Mouse (Mus musculus) heart, postnatal 10 days (tissue): Measurements from ENCODE around the gene Rimbp2. TPM values are rescaled to one million over a fixed set of nuclear protein-coding genes. Genes with fewer than 3 reads are reported as not detected.
"Not testable (repeated sequence)": the region's sequence is repeated elsewhere in the genome, so short reads cannot be mapped to it uniquely, and the experiment has no call there.

Experiments used
- DNase-seq, 2 experiments: peaks; one replicate each; pipeline ENCODE4 v3.0.0; 2021
- intact Hi-C: fragments of 180-260 bp; cut with DNase I; formaldehyde crosslinking; loops from one replicate; pipeline ENCODE4 v1.15.1; 2025
- total RNA-seq, 2 experiments: library from RNA; stranded (reverse); gene quantifications; 2 replicates each; pipeline ENCODE4 v1.2.3; 2021

Gene Rimbp2
- total RNA-seq, 2 experiments from 2014 or later, result 0.07 TPM; not detected in 1

DNA sequence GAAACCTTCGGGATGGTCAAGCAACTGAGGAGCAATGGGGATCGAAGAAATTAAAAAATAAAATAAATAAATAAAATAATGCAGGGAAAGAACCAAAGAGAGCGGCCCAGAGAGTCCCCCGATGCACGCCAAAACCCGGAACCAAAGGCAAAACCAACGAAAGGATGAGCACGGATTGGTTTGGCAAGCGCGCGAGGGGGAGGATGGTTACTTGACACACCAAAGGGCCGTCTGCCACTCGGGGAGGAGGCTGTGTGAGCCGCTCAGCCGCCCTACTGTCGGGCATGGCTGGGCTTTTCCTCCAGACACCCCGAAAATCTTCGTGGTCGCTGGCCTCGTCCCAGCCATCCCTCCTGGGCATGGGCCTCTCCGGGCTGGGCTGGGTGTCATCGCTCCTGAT lies 171.7 kb downstream of the Rimbp2 start:
- intact Hi-C loops, result no loop called here
- DNase-seq, result no peak

DNA sequence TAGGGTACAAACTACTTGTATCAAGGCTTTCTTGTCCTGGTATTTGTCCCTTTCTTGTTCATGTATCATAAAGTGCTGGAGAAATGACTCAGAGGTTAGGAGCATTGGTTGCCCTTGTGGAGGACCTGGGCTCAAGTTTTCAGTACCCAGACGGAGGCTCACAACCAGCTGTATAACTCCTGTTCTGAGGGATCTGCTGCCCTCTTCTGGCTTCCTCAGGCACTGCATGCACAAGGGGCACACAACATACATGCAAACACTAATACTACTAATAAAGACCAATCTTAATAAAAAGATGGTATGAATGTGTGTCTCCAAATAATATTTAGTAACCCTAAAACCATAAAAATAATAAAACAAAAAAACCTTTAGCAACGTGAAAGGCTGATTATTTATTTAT lies 176.9 kb downstream of the Rimbp2 start:
- intact Hi-C loops, result no loop called here
- DNase-seq, result no peak

DNA sequence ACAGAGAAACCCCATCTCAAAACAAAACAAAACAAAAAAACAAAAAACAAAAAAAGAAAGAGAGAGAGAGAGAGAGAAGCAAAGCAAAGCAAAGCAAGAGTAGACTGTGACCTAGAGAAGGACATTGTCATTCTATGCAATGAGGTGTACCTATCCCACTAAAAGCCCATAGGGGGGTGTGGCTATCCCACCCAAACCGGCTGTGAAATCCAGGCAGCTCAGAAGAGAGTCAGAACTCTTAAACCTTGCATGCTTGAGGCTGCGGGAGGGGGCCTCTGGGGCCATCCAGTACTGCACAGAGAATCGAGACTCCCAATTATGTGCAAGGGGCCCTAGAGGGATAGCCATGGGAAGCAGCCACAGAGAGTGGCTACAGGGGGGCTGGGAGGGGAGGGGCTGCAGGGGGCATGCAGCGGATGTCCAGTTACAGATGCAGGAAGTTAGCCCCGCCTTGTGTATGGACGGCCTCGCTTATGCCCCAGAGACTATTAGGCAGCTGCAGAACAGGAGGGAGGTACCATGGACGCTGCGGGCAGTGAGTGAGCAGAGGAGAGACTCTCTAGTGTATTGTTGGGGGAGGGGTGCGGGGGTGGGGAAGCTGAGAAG lies 184.2 kb downstream of the Rimbp2 start:
- no peak for DNase-seq

DNA sequence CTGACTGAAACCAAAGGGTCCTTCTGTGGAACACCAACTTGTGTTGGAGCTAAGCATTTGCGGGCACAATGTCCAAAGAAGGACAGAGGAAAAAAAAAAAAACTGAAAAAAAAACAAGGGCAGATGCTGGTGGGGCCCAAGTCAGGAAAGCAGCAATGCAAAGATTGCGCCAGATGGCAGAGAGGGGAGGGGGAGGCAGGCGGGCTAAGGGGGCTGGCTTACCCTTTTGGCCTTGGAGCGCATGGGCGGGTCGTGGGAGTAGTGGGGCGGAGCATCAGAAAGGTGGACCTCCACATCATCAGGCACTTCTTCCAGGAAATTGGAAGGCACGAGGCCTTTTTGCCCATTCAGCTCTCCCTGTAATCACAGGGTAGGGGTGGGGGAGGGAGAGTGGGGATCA lies 192.2 kb downstream of the Rimbp2 start:
- intact Hi-C loops, result no loop called here
- no peak for DNase-seq

More for the DNA sequence above, 184.2 kb downstream of the Rimbp2 start:
- intact Hi-C loops, result no loop called here

DNA sequence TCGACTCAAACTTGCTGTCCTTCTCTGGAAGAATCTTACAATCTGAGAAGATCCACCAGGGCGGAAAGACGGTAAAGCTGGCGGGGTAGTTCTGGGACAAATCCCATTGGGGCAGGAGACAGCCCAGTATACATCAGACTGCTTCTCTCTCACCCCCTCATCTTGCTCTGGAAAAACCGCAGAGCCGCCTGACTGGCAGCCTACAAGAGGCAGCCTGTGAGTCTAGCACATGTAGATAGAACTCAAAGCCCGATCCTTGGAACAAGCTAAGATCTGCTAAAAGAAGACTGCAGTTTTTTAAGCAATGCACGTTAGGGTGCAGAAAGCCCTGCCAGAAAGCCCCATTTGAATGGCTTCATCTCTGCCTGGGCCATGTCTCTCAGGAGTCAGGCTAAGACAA lies 207.0 kb downstream of the Rimbp2 start:
- DNase-seq, result no peak
- intact Hi-C loops, result no loop called here

DNA sequence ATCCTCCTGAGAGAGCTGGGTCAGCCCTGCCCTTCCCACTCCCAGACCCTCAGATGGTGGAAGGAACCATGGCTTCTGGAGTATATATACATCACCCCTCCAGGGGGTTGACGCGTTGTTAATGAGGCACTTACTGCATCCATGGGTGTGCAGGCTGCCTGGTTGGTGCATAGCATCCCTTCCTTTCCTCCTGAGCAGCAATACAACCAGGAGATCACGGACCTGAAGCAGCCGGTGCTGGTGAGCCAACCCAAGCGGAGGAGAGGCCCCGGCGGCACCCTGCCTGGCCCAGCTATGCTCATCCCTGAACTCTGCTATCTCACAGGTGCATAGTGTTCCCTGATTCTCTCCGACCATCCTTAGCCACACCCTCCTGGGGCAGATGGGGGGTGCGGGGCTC lies 208.1 kb downstream of the Rimbp2 start:
- intact Hi-C loops, result no loop called here
- DNase-seq, result no peak

DNA sequence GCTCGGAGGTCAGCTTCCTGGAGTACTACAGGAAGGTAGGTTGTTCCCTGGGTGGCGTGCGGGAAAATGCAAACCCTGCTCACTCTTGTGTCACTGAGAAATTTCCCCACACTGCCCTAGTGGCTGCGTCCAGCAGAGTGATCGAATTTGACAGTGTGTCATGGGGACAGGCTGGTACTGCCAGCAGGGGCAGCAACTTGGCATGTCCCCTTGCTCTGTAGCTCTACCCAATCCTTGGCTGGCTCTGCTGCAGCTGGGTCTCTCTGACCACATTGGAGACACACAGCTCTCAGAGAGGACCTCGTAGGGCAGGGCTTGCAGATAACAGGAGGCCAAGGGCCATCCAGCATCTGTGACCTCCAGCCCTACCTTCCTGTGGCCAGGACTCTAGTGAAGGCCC lies 208.9 kb downstream of the Rimbp2 start:
- intact Hi-C loops, result no loop called here
- DNase-seq, result no peak

DNA sequence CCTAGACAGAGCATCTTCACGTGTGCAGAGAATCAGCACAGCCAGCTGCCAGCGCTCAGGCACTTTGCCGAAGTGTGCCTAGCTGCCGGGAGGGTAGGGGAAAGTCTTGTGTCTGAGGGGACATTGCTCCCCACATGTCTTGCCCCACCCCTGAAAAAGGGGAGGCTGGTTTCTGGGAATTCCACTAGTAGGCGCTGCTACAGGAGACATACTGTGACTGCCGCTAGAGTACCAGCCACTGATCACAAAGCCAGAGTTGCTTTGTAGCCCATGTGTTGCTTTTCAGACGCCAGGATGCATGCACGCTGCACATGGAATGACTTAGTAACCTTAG lies 213.5 kb downstream of the Rimbp2 start:
- intact Hi-C loops, result no loop called here
- DNase-seq, result no peak

DNA sequence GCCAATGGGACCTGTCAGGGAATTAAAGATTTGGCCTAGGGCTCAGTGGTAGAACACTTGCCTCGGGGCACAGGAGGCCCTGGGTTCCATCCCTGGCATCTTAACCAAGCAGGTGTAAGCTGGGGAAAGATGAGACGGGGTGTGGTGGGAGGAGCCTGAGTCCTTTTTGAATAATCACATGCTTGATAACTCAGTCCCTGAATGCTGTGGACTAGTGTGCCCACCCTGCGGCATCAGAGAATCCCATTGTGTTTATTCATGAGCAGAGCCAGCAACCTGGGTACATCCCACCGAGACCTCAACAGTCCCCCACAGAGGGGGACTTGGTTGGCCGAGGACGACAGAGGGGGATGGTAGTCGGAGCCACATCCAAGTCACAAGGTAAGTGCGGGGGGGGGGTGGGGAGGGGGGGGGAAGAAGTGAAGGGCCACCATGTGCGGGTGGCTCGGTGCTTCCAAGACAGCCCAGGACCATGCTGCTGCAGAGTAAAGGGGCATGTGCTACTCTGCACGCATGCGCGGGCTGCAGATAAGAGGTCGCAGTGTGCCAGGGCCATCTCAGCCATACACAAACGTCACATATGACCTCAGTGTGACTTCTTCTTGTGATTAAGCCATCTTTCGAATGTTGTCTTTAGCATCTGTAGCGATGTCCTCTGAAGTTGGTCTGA lies 214.0 kb downstream of the Rimbp2 start:
- DNase-seq, result no peak
- intact Hi-C loops, result no loop called here

DNA sequence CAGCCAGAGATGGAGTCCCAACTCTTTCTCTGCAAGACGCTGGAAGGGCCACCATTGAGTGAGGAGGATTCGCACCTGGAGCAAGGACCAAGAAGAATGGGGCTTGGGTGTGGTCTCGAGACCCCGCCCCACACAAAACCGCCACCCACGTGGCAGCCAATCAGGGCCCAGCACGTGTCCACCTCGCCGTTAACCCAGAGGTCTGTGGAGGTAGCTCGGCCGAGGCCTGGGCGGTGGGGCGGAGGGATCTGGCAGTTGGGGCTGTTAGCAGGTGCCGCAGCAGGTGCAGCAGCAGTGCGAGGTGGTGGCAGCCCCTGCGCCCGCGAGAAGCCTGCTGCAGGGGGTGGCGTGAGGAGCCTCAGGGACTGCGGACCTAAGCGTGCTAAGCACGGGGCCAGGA lies 217.4 kb downstream of the Rimbp2 start:
- intact Hi-C loops, result no loop called here
- DNase-seq, result no peak

DNA sequence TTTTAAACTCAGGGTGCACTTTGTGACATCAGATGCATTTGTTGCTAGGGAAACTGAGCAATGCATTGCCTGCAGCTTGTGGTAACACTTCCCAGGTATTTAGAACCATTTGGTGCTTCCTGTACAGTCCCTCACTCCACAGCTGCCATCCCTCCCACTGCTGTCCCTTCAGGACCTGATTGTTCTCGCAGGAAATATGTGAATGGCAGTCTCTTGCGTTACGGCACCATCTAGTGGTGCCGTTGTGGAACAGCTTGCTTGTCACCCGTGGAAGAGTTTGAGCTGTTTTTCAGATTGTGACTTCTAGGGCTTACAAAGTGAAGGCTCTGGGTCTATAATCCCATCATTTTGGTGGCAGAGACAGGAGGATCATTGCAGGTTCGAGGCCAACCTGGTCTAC lies 219.3 kb downstream of the Rimbp2 start:
- intact Hi-C loops, result loop anchor here (1.0 to 5.0 kb wide), 2 partner anchors 212 to 238 kb away; no protein-coding TSS in a partner anchor
- DNase-seq, result peak; percentile 42 to 59

DNA sequence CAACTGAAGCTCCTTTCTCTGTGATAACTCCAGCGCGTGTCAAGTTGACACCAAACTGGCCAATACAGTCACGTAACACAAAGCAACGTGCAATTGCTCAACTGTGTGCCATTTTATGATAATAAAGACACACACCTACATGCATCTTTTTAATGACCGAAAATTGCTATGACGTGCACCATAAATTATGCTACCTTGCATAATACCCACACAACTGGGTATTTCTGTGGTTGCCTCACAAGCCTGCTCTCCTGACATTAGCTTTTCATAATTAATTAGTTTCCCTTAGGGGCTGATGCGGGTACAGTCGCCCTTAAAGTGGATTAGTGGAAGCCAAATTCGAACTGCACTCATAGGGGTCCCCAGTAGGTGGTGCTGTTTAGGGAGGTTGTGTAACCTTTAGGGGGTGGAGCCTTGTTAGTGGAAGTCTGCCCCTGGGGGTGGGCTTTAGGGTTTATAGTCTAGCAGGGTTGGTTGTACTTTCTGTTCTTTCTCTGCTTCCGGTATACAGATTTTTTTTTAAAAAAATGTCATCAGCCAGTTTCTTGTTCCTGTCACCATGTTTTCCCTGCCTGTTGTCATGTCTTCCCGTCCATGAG lies 220.8 kb downstream of the Rimbp2 start:
- peak in 1 of 2 experiments; percentile 14 for DNase-seq
- intact Hi-C loops, result loop anchor here (5.0 kb wide), 1 partner anchor 240 kb away; no protein-coding TSS in a partner anchor

DNA sequence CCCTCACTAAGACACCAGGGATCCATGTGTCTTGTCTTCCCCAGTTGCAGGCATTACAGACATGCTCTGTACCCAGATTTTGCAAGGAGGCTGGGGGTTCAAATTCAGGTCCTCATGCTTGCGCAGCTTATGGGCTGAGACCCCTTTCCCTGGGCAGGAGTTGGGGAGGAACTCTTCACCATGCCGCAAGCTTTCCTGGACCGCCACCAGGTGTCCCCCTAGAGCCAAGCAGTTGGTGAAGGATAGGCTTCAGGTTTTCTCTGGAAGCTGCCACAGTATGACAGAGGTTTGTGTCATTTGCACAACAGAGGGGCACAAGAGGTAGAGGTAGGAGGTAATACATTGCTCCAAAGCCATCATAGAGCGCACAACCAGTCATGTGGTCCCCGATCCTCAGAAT lies 222.7 kb downstream of the Rimbp2 start:
- intact Hi-C loops, result loop anchor here (5.0 kb wide), 1 partner anchor 242 kb away; no protein-coding TSS in a partner anchor
- peak; percentile 6 to 25 for DNase-seq

DNA sequence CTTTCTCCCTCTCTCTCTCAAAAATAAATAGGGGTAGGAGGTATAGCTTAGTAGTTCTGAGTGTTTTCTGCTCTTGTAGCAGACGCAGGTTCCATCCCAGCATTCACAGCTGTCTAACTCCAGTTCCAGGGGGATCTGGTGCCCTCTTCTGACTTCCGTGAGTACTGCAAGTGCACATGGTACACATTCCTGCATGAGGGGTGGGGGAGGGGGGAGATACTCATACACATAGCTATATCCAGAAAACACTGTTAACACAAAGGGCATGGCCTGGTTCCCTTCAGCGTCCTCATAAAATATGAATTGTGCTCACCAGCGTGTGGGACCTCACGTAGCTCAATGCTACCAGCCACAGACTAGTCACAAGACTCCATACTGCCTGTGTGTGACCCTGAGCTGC lies 223.9 kb downstream of the Rimbp2 start:
- no peak for DNase-seq
- intact Hi-C loops, result no loop called here

DNA sequence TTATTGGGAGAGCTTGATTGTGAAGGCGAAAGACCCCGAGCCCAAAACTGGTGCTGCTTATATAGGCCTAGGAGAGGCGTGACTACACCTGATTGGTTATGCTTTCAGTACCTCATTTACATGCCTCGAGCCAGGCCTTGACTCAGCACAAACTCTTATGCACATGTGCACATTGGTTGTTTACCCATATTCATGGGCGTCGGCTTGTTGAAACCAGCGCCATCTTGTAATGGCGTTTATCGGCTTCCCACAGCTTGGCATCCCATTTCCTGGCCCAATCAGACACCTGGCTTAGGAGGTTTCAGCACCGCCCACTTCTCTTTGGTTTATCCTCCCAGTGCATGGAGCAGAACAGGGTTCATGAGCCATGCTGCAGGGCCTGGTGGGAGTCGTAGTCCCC lies 232.8 kb downstream of the Rimbp2 start:
- intact Hi-C loops, DNase-seq: not testable (repeated sequence)

DNA sequence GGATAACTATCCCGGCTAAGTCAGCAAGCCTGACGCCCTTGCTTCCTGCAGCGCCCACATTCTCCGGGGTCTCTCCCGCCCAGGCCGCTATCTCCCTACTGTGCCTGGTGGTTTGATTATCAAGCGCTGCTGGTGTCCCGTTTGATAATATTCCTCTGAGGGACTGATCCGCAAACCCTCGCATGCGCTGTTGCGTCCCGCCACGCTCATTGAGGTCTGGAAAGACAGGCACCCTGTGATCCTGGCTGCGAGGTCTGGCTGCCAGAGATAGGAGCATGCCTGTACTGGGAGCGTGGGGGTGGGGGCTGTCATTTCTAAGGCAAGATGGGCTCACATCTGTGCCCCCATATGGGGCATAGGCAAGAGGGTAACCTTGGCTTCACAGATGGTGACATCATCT lies 238.1 kb downstream of the Rimbp2 start:
- intact Hi-C loops, result no loop called here
- no peak for DNase-seq

DNA sequence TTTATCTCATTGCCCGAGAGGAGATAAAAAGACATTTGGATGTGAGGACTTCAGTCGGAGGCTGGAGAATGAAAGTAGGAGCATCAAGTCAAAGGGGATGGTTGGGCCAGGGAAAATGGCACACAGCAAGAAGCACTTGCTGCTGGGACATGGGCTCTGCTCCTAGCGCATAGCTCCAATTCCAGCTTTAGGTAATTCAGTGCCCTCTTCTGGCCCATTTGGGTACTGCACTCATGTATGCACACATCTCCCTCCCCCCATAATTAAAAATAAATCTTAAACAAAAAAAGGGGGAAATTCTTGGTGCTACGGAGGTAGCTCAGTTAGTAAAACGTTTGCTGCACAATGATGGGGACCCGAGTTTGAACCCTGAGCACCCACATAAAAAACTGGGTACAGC lies 241.4 kb downstream of the Rimbp2 start:
- intact Hi-C loops, result no loop called here
- no peak for DNase-seq

DNA sequence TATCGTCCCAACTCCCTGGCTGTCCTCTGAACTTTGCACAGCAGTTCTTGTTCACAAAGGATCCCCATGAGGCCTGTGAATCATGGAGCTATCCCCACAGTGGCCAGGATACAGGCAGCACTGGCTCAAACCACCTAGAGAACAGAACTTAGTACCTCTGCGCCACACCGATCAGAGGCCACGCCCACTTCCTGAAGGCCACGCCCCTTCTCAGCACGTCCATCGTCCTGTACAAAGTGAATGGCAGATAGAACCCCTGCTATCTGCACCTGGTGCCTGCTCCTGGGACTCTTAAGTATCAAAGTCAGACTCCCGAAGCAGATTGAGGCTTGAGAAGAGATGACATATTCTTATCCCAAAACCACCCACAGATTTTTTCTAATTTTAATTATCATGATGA lies 242.7 kb downstream of the Rimbp2 start:
- intact Hi-C loops, result no loop called here
- no peak for DNase-seq

DNA sequence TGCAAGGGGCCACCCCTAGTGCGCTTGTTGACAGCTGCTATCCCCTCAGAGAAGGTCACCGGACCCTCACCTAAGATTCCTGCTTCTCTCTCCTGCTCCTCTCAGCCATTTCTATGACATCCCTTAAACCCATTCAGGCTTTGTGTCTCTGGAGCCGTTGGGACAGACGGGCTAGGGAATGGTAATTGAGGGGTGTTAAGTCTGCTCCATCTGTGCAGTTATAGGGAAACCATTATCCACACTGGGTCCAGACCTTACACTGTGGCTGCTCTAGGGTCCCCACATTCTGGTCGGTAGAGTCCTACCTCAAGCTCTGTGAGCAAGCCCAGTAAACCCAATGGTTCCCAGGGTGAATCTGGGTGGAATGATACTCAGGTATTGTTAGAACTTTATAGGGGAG lies 244.4 kb downstream of the Rimbp2 start:
- intact Hi-C loops, result no loop called here

More for the DNA sequence above, 244.4 kb downstream of the Rimbp2 start:
- DNase-seq, result no peak
